Mouse (Mus musculus): ENCODE data around the gene Vars. TPM values are rescaled to one million over a fixed set of nuclear protein-coding genes. Genes with fewer than 3 reads are reported as not detected.
"Not testable (repeated sequence)": the region's sequence is repeated elsewhere in the genome, so short reads cannot be mapped to it uniquely, and the experiment has no call there.

Vars gene
- polyA plus RNA-seq, 1 experiment from 2014 or later: 57.8 TPM

DNA sequence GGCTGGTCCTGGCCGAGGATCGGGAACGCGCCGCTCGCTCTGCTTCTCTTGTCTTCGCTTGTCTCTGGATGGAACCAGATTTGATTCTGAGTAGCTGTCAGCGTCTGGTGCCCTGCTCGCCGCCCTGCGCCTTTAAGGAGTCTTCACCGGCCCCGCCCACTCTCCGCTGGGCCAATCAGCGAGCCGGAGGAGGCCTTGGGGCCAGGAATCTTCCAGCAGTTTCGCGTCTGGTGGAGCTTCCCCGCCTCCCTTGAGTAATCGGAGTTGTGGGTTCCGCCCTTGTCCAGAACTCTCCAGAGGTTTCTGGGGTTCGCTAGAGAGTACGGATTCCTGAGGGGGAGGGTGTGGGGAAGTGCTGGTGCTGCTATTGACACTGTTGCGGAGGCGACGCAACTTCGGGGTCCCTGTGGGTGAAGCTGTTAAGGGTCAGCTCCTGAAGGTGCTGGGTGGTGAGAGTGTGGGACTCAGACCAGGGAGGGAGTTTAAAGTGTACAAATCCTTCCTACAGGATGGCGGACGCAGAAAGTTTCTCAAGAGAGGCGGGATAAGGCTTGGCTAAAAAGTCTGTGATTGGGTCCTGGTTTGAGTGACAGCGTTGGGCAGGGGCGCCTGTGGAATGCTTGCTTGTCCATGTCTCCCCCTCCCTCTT, 41.5 kb upstream of the Vars start, which contains the start of gene Hspa1b:
TSS of gene Hspa1b (minus strand) at position 109 of the 649 bp plus-strand sequence.
- Histone ChIP-seq H3K27ac (replicated peaks) (peak within 1 kb of the TSS; percentile 86), H3K9ac (replicated peaks) (peak within 1 kb of the TSS; percentile 45), H3K4me2 (peak within 1 kb of the TSS; percentile 81), H3K27me3 (replicated peaks) (peaks cover 49% of the 10 kb centered on the region), H3K4me1 (peaks cover 11% of the 10 kb centered on the region), H3K4me3 (replicated peaks) (peak within 1 kb of the TSS; percentile 45)
- H3K9me3 ChIP-seq (replicated peaks); H3K36me3 ChIP-seq: not testable (repeated sequence)
- WGBS: under 1% methylated on average over 29 of the region's 32 CpGs
- peak; percentile 93 for ATAC-seq (ENCODE audit: low FRiP score)

DNA sequence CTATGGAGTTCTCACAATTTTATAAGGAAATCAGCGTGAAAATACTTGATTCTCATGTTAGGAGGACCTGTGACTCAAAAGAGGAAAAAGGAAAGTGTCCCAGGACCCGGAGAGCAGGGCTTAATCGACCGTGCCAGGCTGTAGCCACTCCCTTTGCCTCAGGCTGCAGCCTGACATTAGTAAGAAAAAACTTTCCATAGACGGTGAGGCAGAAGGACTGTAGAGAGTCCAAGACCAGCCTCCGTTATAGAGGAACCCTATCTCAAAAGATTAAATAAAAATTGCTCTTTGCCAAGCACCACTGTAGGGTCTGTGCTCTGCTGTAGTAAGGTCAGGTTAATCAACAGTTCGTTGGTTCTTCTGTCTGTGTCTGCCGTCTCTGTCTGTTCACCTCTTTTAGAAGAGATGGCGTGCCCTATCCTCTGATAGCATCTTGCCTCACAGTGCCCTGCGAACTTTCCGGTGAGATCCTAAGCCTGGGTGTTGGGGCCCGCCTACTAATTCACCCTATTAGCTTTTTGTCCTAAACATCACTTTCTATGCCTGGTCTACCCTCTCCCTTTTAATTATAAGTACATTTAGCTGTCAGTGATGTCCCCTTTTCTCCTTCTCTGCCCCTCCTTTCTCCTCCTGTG, 40.8 kb upstream of the Vars start:
- peak overlapping the region; percentile 45 for H3K4me3 ChIP-seq (replicated peaks)
- H3K27me3 ChIP-seq (replicated peaks): peaks cover 52% of the 10 kb centered on the region
- no peak for ATAC-seq (ENCODE audit: low FRiP score)
- WGBS: 18% methylated on average over 12 of the region's 12 CpGs
- H3K9ac ChIP-seq (replicated peaks): 0 out of 2 replicates have a peak overlapping the region, but pooled peaks have one; percentile 45
- no peaks in the 10 kb centered on the region for H3K9me3 ChIP-seq (replicated peaks)
- H3K36me3 ChIP-seq: no peaks in the 10 kb centered on the region
- H3K4me1 ChIP-seq: peaks cover 11% of the 10 kb centered on the region
- peak overlapping the region; percentile 81 for H3K4me2 ChIP-seq
- peak overlapping the region; percentile 86 for H3K27ac ChIP-seq (replicated peaks)

DNA sequence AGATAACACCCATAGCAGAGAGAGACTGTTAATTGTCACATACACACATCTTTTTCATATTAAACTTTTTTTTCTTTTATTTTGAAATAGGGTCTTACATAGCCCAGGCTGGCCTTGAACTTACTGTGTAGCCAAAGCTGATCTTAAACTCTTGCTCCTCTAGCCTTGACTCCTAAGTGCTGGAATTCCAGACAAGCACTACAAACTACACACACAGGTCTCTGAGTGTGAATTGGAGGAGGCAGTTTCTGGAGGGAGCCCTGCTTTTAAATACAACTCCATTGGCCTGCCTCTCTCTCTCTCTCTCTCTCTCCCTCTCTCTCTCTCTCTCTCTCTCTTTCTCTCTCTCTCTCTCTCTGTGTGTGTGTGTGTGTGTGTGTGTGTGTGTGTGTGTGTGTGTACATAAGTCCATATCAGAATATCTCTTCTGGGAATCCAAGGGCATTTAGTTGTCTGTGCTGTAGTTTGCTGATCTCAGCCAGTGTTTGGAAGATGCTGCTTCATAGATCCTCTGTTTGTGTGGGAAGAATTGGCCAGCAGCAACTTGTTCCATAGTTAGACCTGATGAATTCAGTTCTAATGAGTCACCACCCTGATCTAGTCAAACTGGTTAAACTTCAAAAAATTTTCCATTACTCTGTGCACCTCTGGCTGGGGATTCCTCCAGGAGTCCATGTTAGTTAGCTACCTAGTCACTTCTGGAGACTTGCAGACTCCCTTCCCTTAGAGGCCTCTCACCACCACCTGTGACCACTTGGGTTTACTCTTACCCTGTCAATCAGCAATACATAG, 39.9 kb upstream of the Vars start:
- Histone ChIP-seq H3K4me3 (replicated peaks) (no peak overlapping the region), H3K27me3 (replicated peaks) (peaks cover 45% of the 10 kb centered on the region), H3K9ac (replicated peaks) (no peak overlapping the region), H3K27ac (replicated peaks) (no peak overlapping the region), H3K4me1 (peaks cover 11% of the 10 kb centered on the region), H3K36me3 (no peaks in the 10 kb centered on the region), H3K4me2 (no peak overlapping the region), H3K9me3 (replicated peaks) (no peaks in the 10 kb centered on the region)
- no peak for ATAC-seq (ENCODE audit: low FRiP score)

DNA sequence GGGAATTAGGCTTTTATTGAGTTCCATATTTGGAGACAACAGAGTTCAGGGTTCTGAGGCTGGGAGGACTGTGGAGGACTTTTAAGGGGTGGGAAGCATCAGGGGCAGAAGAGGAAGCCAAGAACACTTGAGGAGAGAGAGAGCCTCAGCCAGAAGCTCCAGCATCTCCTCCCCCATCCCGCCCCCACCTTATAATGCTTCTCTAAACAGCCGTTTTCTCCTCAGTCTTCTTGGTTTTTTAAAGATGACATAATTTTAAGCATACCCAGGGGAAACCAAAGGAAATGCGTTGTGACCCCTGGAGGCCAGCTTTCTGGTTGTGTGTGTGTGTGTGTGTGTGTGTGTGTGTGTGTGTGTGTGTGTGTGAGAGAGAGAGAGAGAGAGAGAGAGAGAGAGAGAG, 38.7 kb upstream of the Vars start:
- H3K9ac ChIP-seq (replicated peaks): no peak overlapping the region
- H3K36me3 ChIP-seq: no peaks in the 10 kb centered on the region
- 43% methylated on average over 3 of the region's 3 CpGs for WGBS

GRCm38 (mm10) chr17:34962841-34963240, 37.9 kb upstream of the Vars start:
- no peaks in the 10 kb centered on the region for H3K9me3 ChIP-seq (replicated peaks)
- no peak overlapping the region for H3K4me2 ChIP-seq

More for the DNA sequence above, 38.7 kb upstream of the Vars start:
- Histone ChIP-seq H3K27ac (replicated peaks) (no peak overlapping the region), H3K9me3 (replicated peaks) (no peaks in the 10 kb centered on the region), H3K4me1 (peaks cover 11% of the 10 kb centered on the region), H3K4me3 (replicated peaks) (no peak overlapping the region), H3K27me3 (replicated peaks) (peaks cover 44% of the 10 kb centered on the region), H3K4me2 (no peak overlapping the region)
- ATAC-seq (ENCODE audit: low FRiP score): no peak

DNA sequence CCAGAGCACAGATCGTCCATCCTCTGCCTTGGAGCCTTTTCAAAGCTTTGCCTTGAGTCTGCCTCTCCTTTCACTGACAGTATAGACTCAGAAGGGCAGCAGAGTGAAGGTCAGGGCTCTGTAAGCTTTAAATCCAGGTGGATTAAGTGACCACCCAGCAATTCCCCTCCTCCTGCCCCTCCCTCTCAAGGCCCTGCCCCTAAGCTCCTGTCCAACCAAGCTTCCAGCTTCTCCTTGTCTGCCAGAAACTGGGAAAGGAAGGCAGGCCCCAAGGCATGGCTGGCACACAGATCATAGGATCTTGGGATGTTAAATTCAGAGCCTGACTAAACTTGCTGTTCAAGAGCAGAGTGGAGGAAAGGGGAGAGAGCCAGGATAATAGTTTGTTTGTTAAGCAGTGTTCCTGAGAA, 36.1 kb upstream of the Vars start:
- Histone ChIP-seq H3K9me3 (replicated peaks) (no peaks in the 10 kb centered on the region), H3K27ac (replicated peaks) (no peak overlapping the region), H3K4me2 (no peak overlapping the region), H3K9ac (replicated peaks) (no peak overlapping the region), H3K4me1 (peaks cover 7% of the 10 kb centered on the region), H3K27me3 (replicated peaks) (peaks cover 66% of the 10 kb centered on the region), H3K4me3 (replicated peaks) (no peak overlapping the region), H3K36me3 (no peaks in the 10 kb centered on the region)
- WGBS: 13% methylated on average over 1 of the region's 1 CpGs
- ATAC-seq (ENCODE audit: low FRiP score): no peak

More at GRCm38 (mm10) chr17:34962841-34963240, 37.9 kb upstream of the Vars start:
- ATAC-seq (ENCODE audit: low FRiP score): no peak
- no peak overlapping the region for H3K27ac ChIP-seq (replicated peaks)
- H3K4me3 ChIP-seq (replicated peaks): no peak overlapping the region
- H3K9ac ChIP-seq (replicated peaks): no peak overlapping the region
- H3K27me3 ChIP-seq (replicated peaks): peaks cover 51% of the 10 kb centered on the region
- WGBS: 56% methylated on average over 1 of the region's 1 CpGs
- peaks cover 11% of the 10 kb centered on the region for H3K4me1 ChIP-seq
- H3K36me3 ChIP-seq: no peaks in the 10 kb centered on the region

GRCm38 (mm10) chr17:34965627-34966026, 35.2 kb upstream of the Vars start:
- H3K4me2 ChIP-seq: no peak overlapping the region
- H3K4me3 ChIP-seq (replicated peaks): no peak overlapping the region
- H3K4me1 ChIP-seq: no peaks in the 10 kb centered on the region
- no peaks in the 10 kb centered on the region for H3K36me3 ChIP-seq
- 78% methylated on average over 5 of the region's 5 CpGs for WGBS
- ATAC-seq (ENCODE audit: low FRiP score): no peak
- H3K9me3 ChIP-seq (replicated peaks): no peaks in the 10 kb centered on the region
- peaks cover 61% of the 10 kb centered on the region for H3K27me3 ChIP-seq (replicated peaks)
- H3K27ac ChIP-seq (replicated peaks): no peak overlapping the region
- H3K9ac ChIP-seq (replicated peaks): no peak overlapping the region

- not testable (repeated sequence) for H3K36me3 ChIP-seq; H3K4me1 ChIP-seq; H3K9ac ChIP-seq (replicated peaks); H3K4me2 ChIP-seq; H3K4me3 ChIP-seq (replicated peaks); H3K9me3 ChIP-seq (replicated peaks); ATAC-seq (ENCODE audit: low FRiP score); H3K27ac ChIP-seq (replicated peaks)
- 66% methylated on average over 7 of the region's 11 CpGs for WGBS
- H3K27me3 ChIP-seq (replicated peaks): peaks cover 33% of the 10 kb centered on the region
These were observed 31.0 kb upstream of the Vars start, which contains the start of gene Gm20481 for GRCm38 (mm10) chr17:34969822-34970221. Gene Gm20481, plus strand, starts transcription at chr17:34969912.

GRCm38 (mm10) chr17:34970850-34971249, 29.9 kb upstream of the Vars start:
- not testable (repeated sequence) for H3K4me2 ChIP-seq; H3K9me3 ChIP-seq (replicated peaks); H3K4me3 ChIP-seq (replicated peaks); H3K36me3 ChIP-seq; H3K4me1 ChIP-seq; H3K9ac ChIP-seq (replicated peaks); H3K27ac ChIP-seq (replicated peaks); ATAC-seq (ENCODE audit: low FRiP score)
- peaks cover 30% of the 10 kb centered on the region for H3K27me3 ChIP-seq (replicated peaks)
- WGBS: 38% methylated on average over 21 of the region's 37 CpGs

DNA sequence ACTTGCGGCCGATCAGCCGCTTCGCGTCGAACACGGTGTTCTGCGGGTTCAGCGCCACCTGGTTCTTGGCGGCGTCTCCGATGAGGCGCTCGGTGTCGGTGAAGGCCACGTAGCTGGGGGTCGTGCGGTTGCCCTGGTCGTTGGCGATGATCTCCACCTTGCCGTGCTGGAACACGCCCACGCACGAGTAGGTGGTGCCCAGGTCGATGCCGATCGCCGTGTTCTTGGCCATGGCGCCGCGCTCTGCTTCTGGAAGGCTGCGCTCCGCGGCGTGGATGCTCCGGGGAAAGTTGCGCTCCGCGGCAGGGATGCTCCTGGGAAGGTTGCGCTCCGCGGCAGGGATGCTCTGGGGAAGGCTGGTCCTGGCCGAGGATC, 29.1 kb upstream of the Vars start:
- 0% methylated on average over 18 of the region's 43 CpGs for WGBS
- H3K4me2 ChIP-seq: peak overlapping the region; percentile 80
- H3K27me3 ChIP-seq (replicated peaks): peaks cover 28% of the 10 kb centered on the region
- not testable (repeated sequence) for H3K9me3 ChIP-seq (replicated peaks); H3K36me3 ChIP-seq; H3K4me1 ChIP-seq; H3K27ac ChIP-seq (replicated peaks); H3K9ac ChIP-seq (replicated peaks)
- peak overlapping the region; percentile 44 for H3K4me3 ChIP-seq (replicated peaks)
- peak; percentile 51 for ATAC-seq (ENCODE audit: low FRiP score)

GRCm38 (mm10) chr17:34972069-34972749, 28.6 kb upstream of the Vars start, which contains the start of the genes Hspa1a and Hspa1l:
Gene Hspa1a, minus strand, starts transcription at chr17:34972156.
Gene Hspa1l, plus strand, starts transcription at chr17:34972703.
- H3K27me3 ChIP-seq (replicated peaks): peaks cover 27% of the 10 kb centered on the region
- peak; percentile 94 for ATAC-seq (ENCODE audit: low FRiP score)
- H3K9me3 ChIP-seq (replicated peaks); H3K27ac ChIP-seq (replicated peaks); H3K4me1 ChIP-seq; H3K36me3 ChIP-seq: not testable (repeated sequence)
- H3K4me3 ChIP-seq (replicated peaks): peak within 1 kb of the TSS; percentile 44
- under 1% methylated on average over 31 of the region's 33 CpGs for WGBS
- peak within 1 kb of the TSS; percentile 80 for H3K4me2 ChIP-seq
- H3K9ac ChIP-seq (replicated peaks): peak within 1 kb of the TSS; percentile 26
